Mouse (Mus musculus): ENCODE data around the gene Sfrp2.

- no peak for TF ChIP-seq CTCF (IDR thresholded peaks at IDR 0.05)
- TF ChIP-seq EP300 (IDR thresholded peaks at IDR 0.05) = no peak
Observed at GRCm38 (mm10) chr3:83765871-83766725, at the start of gene Sfrp2.

Measured in lung, postnatal 0 days (tissue).